1 mouse cellular context compared by ENCODE assay signal in genomic region chr11:4267202-4267578, GRCm38 (mm10).
TF ChIP-seq lines count a peak whose summit lies in the region.

No protein-coding gene starts in this region.

TF ChIP-seq in CH12.LX, 34 proteins besides CTCF, POLR2A, EP300 and RAD21 (continued from another document):
- TF ChIP-seq MAFK (IDR thresholded peaks at IDR 0.05; ENCODE audit: insufficient replicate concordance, low read length) (no peak), IRF4 (IDR thresholded peaks at IDR 0.05; ENCODE audit: low read depth, low read length) (0 out of 2 replicates have a peak, but pooled peaks have one; percentile 21)
